Mouse (Mus musculus) common myeloid progenitor, adult 5-6 weeks (primary cell): ENCODE measurements around the gene Chchd5. TPM values are rescaled to one million over a fixed set of nuclear protein-coding genes. Genes with fewer than 3 reads are reported as not detected.

Experiments
- ATAC-seq: replicated peaks from 2 replicates; pipeline ENCODE4 v1.8.0; 2016; ENCODE audit warnings: low read depth, mild to moderate bottlenecking, moderate TSS enrichment, inconsistent platforms; ENCODE audit not compliant: poor library complexity, severe bottlenecking
- total RNA-seq: library from RNA; stranded (forward); fragments of 200-1000, 187-1606 nt; gene quantifications from 2 replicates; pipeline ENCODE4 v1.2.3, GENCODE M21; 2017

The Chchd5 gene
- total RNA-seq, result 14.5 and 18.5 TPM in 2 replicates

DNA sequence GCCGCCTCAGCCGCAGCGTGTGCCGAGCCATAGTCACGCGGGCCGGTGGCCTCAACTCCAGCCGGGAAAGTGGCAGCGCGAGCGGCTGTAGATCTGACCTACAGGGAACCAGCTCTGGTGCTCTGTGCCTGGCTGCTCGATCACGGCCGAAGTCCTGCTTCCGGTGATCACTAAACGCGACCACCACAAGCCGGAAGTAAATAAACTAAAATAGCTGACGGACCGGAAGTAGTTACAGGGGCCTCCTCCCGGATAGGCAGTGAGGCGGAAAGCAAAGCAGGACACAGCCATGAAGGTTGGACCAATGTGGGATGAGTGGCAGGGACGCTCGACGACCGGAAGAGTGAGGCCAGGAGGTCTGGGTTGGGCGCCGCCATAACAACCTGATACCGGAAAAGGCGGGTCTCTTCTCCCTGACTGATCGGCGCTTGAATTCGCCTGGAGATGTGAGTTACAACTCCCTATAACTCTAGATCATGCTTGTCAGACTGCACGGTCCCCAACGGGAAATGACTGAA is at the start of gene Chchd5:
Gene Chchd5 (plus strand): TSS at position 289 of the 518 bp plus-strand sequence.
- ATAC-seq, result peak; percentile 98

DNA sequence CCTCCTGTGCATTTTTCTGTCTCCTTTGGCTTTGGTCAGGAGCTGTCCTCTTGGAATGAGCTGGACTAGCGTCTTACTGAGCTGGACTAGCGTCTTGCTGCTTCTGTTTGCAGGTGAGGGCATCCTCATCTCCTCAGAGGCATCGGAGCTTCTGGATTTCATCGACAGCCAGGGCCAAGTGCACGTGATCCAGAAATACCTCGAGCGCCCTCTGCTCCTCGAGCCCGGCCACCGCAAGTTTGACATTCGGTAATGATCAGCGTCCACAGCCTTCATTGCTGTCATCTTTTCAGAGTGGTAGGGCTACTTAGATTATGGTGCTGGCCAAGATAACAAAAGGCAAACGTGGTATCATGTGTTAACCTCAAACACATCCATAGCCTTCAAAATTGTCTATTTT is 48.4 kb upstream of the Chchd5 start:
- ATAC-seq, result no peak

DNA sequence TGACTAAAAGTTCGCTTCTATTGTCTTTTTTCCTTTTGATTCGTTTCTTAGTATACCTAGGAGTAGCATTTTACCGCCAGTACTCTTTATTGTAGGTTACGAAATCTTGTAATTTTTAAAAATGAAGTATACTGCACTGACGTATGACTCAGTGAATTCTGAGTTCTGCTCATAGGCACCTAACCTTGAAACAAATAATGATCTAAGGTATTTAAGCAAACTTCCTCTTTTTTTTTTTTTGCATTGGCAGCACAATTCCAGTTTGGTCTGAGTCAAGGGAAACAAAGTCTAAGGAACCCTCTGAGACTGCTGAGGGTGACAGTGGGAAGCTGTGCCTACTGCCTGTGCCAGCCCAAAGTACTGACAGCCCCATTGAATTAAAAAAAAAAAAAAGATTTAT is 46.0 kb upstream of the Chchd5 start:
- no peak for ATAC-seq

DNA sequence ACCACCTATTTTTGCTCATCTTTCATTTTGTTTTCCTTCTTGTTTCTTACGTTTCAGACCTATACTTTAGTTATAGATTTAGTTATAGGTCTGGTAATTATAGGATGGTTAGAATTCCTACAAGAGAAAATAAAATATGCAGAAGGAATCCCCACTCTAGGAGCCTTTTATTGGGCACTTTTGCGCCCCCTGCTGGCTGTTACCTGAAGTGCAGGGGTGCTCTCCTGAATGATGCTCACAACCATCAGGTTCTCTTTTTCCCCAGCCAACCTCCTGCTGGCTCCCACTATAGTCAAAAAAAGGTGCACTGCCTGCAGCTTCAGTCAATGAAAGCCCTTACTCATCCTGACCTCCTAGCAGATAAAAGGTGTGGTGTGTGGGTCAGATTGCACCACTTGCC is 44.5 kb upstream of the Chchd5 start:
- ATAC-seq, result no peak

DNA sequence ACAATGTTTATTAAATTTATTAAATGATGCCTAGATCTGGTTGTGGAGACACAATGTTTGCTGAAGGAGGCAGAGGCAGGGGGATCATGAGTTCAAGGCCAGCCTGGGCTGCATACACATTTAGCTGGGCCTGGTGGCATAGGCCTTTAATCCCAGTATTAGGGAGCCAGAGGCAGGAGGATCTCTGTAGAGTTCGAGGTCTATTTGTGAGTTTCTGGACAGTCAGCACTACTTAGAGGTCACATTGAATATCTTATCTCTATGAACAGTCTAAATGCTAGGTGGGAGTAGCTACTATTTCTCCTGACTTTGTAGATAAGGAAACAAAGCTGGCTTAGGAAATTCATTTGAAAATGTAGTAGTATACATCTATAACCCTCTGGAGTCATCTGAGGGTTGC is 42.0 kb upstream of the Chchd5 start:
- ATAC-seq, result no peak

DNA sequence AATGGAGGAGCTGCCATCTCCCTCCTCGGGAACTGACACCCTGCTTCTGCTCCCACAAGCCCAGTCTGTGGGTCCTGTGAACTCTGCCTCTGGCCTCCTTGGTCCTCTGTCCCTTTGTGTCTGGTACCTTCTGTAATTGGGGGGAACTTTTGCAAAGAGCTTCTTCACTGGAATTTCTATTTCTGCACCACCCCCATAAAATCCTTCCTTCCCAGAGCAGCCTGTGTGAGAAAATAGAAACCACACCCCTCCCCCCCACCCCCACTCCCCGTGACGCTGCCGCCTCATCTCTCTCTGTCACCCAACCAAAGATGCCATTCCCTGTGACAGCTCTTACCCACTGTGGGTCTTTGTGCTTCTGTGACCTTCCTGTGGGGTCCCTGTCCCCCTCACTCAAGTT is 39.1 kb upstream of the Chchd5 start:
- ATAC-seq, result no peak

DNA sequence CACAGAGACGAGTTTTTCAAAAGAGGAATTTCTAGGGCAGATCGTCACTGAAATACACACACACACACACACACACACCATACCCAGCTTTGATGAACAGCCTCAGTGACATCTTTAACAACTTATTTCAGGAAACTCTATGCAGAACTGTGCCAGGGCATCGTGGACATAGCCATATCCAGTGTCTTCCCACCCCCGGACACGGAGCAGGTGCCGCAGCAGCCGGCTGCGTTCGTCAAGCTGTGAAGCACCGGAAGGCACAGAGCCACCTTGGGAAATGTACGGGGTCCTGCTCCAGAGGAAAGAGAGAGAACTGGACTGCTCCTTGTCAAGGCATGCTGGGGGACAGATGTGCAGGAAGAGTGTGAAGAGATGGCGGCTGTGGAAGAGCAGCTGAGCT is 36.7 kb upstream of the Chchd5 start:
- no peak for ATAC-seq

DNA sequence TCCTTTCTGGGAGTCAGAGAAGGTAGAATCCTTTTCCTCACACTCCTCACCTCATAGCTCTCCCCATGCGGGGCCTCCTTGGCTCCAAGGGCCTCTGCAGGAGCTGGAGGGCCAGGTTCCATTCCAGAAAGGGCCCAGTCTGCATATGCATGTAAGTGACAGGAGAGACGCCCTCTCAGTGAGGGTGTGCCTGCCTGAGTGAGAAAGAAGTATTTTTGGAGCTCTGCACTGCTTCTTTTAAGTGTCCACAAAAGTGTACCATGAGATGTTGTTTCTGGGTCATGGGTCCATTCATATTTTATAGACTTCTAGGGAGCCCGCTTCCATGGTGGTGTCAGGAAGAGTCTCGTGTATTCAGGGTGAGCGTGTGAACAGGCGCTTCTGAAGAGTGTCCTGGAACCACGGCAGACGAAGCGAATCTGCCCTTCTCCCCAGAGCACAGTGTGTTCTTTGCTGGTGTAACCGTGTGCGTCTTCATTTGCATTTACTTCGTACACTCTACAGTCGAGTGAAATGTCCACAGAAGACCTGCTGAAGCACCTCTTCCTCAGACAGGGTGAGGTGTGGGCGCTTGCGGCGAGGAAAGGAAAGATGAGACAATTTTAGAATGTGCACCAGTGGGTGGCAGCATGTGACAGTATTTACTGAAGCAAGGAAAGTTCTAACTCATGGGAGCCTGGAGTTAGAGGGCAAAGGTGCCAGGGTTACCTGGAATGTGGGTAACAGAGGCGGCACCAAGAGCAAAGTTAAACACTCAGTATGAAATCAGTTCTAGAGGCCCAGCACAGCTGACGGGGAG is 35.4 kb upstream of the Chchd5 start:
- no peak for ATAC-seq

DNA sequence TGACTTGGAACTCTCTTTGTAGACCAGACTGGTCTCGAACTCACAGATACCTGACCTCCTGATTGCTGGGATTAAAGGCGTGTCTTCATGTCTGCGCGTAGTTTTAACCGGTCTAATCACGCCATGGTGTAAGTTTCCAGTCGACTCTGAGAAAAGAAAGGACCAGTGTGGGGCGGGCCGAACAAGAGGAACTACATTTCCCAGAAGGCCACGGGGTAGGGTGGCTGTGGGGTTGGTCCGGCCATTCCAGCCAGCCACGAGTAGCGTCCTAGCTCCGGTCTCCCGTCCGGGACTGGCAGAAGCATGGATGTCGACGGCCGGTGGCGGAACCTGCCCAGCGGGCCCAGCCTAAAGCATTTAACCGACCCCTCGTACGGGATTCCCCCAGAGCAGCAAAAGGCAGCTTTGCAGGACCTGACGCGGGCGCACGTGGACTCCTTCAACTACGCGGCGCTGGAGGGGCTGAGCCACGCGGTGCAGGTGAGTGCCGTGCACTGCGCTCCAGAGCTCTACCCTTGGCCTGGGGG is 28.7 kb upstream of the Chchd5 start, which contains the start of gene Polr1b:
Gene Polr1b (plus strand): TSS at position 212 of the 527 bp plus-strand sequence.
- peak; percentile 100 for ATAC-seq

DNA sequence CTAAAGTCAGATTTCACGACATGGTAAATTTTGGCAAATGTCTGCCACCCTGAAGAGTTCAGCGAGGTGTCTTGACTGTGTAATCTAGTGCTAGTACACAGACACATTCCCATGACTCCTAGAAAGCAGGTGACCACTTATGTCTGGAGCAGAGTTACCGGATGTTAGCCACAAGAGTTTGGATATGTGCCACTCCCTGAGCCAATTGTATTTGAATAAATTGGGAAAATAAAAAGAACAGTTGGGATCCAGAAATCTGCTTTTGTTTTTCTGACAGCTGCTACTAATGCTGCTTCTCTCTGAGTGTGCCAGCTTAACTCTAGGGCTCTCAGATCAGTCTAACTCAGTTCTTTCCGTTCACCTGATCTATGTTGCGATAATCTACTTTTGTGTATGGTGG is 16.6 kb upstream of the Chchd5 start:
- ATAC-seq, result no peak

DNA sequence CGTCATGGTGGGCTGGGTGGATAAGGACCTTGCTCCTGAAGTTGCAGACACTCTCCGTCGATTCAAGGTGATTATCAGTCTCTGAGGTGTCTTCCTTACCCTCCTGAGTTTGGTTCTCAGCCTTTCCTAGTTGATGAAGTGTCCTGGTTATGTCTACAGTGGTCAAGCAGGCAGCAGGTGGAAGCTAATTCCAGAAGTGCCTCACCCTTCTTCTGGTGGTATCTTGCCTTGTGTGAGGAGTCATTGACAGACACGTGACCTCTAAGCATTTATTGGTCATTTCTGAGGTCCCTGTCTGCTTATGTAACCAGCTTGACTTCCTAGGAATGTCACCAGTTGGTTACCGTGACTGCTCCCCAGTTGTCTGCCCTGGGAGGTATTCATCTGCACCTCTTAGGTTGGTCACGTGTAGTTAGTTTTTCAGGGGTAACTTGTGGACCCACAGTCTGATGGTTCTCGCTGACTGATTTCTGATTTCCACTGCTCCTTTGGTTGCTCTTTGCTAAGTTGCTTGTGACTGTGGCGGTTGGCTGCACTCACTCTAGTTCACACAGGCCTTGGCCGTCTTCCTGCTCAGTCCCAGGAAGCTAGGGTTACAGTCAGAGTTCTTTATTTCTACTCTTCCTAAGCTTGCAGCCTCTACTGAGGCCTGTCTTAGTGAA is 13.7 kb upstream of the Chchd5 start:
- no peak for ATAC-seq

DNA sequence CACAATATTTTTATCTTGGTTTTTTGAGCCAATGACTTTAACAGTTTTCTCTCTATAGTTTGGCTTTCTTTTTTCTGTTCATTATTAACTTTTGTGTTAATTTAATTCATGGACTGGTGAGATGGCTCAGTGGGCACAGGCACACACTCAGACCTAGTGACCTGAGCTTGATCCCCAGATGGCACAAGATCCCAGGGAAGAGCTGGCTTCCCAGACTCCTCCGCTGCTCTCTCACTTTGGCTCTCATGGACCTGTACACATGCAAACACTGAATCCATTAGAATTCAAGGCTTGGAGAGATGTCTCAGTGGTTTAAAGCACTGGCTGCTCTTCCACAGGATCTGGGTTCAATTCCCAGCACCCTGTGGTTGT is 13.1 kb upstream of the Chchd5 start:
- no peak for ATAC-seq

DNA sequence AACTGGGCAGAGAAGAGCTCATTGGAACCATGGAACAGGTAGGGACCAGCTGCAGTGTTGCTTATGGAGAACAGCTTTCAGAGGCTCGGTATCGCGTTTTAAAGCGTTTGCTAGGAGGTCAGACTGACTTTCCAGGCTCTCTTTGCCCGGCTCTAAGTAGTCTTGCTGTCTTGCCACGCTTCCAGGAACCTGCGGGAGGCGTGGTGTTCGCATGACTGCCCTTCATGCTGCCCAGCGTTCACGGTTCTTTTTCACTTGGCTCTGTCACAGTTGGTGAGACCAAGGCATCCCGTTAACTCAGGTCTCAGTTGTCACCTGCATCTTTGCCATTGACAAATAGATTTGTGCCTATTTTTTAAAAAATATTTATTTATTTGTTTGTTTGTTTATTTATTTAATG is 11.4 kb upstream of the Chchd5 start:
- no peak for ATAC-seq

DNA sequence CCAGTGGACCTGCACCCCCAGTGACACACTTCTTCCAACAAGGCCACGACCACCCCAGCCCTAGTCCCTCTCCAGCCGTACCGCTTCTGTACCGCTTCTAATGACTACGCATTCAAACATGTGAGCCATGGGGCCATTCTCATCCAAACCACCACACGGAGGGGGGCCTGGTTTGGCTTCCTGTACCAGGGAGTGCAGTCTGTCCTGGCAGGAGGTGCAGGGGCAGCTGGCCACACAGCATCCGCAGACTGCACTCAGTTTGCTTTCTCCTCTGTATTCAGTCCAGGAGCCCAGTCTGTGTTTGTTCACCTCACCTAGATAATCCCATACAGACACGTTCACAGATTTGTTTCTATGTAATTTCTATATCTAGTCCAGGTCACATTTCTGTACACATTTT is 7.5 kb upstream of the Chchd5 start:
- ATAC-seq, result no peak

DNA sequence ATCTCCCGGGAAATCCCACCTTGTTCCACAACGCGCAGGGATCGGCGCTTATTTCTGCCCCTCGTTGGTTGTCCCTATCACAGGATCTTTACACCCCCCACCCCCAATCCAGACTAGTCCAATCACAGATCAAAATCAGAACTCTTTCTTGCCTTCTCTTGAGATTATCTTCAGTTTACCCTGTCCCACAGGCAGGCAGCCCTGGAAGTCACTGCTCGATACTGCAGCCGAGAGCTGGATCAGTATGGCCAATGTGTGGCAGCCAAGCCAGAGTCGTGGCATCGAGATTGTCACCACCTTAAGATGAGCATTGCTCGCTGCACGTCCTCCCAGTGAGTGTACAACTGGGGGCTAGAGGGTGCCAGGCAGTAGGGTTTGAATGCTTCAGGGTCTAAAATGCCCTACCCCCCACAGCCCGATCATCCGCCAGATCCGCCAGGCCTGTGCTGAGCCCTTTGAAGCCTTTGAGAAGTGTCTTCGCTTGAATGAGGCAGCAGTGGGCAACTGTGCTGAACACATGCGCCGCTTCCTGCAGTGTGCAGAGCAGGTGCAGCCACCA is 566 bp downstream of the Chchd5 start:
- 0 out of 2 replicates have a peak, but pooled peaks have one; percentile 6 for ATAC-seq

DNA sequence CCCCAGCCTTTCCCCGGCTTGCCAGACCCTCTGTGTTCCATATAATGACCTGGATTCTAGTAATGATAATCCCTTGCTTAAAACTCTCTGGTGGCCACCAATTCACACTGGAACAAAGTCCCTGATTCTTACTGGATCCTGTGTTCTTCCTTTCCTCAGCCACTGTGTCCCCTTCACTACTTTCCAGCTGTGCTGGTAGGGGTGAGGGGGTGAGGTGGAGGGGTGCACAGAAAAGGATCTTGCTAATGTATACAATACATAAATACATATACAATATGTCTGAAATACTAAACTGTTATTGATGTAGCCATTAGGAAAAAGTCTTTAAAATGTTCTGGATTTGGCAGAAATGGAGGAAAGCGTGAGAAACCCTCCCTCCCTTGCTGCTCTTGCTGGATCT is 1.3 kb downstream of the Chchd5 start:
- no peak for ATAC-seq

DNA sequence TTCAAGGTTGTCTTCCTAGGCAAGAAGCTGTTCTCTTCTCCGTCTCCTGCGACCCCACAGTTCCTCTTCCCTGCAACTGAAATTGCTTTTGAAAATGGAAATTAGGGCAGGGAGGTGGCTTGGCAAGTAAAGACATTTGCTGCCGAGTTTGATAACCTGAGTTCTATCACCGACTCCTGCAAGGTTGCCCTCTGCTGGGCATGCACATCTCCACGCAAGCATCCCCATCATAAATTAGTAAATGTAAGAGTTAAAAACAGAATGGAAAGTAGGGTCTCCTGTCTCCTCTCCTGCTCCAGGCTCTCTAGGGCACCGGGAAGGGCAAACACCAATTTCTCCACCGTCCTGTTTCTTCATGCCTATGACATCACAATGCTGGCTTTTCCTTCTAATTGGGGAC is 2.7 kb downstream of the Chchd5 start:
- ATAC-seq, result no peak

DNA sequence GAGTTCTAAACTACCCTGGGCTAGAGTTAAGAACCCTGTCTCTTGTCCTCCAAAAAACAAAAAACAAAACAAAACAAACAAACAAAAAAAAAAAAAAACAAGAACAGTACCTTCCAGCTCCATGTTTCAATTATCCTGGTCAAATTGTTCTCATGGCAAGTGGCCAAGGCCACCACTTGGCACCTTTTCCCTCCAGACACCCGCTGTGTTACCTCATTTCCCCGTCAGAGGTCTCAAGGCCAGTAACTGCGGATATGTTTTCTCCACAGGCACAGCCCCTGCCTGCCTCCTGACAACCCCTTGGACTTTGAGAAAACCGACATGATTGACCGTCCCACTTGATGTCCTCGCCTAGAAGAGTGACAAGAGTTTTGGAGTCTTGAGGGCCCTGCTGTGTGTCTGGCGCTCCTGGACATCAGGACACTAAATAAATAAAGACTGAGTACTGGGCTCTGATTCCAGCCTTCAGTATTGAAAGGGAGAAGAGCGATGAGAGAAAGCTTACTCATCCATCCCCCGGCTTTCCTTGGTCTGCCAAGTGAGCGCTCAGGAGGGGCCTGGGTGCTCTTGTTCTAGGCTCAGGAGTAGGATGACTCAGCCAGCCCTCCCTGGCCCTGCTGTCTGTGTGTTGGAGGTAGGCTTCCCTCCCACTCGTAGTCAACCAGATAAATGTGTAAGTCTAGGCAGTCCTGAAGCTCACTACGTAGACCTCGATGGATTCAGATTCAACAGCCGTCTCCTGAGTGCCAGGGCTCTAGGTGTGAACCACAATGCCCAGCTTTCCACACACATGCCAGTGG is 3.7 kb downstream of the Chchd5 start:
- ATAC-seq, result no peak

DNA sequence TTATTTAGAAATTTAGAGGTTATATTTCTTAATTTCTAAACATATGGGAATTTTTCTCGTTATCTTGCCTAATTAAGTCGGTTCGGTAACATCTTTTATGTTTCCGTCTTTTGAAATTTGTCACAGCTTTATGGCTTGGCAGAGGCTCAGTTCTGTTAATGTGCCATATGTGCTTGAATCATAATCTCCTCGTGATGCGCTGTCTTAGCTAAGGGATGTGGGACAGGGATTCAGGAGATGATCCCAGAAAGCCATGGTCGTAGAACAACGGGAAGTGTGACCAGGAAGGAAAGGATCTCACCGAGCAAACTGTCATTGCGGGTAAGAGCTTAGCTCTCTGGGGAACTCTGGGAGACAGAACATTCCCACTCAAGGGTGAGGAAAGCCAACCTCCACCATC is 10.4 kb downstream of the Chchd5 start:
- no peak for ATAC-seq

DNA sequence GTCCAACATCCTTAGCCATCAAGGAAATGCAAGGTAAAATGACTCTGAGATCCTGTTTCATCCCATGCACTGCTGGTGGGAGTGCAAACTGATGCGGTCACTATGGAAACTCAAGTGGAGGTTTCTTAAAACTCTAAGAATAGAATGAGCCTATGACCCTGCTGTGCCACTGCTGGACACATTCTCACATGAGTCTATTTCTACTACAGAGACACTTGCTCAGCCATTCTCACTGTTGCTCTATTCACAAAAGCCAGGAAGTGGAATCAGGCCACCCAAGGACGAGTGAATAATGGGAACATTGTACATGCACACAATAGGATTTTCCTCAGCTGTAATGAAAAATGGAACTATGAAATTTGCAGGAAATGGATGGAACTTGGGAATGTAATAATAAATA is 19.3 kb downstream of the Chchd5 start:
- ATAC-seq, result no peak
